Mouse (Mus musculus): ENCODE measurements around the gene Pet117. TPM values are rescaled to one million over a fixed set of nuclear protein-coding genes. Genes with fewer than 3 reads are reported as not detected.

Gene Pet117
- polyA plus RNA-seq, 1 experiment: 8.6 TPM

DNA sequence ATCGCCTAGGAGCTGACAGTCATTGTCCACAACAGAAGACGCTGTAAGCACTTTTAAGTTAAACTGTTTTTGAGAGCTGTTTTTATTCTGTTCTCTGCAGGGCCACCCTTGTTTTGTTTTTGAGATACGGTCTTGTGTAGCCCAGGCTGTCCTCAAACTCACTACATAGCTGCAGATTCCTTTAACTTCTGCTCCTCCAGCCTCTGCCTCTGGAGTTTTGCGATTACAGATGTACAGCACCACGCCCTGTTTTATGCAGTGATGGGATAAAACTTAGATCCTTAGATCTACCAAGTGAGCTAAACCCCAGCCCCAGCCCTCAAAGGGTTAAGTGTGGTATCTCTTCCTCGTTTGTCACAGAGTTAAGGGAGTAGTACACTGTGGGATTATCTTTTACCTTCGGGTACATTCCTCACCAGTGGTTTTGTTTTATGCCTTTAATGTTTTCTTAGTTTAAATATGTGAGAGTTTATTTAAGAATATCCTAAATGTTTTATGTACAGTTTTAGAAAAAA lies 13.9 kb downstream of the Pet117 start:
- no peaks in the 10 kb centered on the region for H3K27me3 ChIP-seq (ENCODE audit: control insufficient read depth, insufficient read depth, low read length, poor library complexity, severe bottlenecking)
- no peak overlapping the region for H3K27ac ChIP-seq (ENCODE audit: insufficient read depth, low read length)
- peaks cover 48% of the 10 kb centered on the region for H3K36me3 ChIP-seq (ENCODE audit: control insufficient read depth, insufficient read depth, low read length, poor library complexity, severe bottlenecking)
- H3K9me3 ChIP-seq (replicated peaks; ENCODE audit: control insufficient read depth, insufficient read depth, low read length, poor library complexity, severe bottlenecking): no peaks in the 10 kb centered on the region
- TF ChIP-seq POLR2A (IDR thresholded peaks at IDR 0.05; ENCODE audit: insufficient read depth, low read length): no peak
- TF ChIP-seq CTCF (IDR thresholded peaks at IDR 0.05; ENCODE audit: low read depth, low read length): no peak
- TF ChIP-seq EP300 (IDR thresholded peaks at IDR 0.05; ENCODE audit: insufficient read depth, low read depth, low read length): no peak
- no peak overlapping the region for H3K4me3 ChIP-seq (ENCODE audit: low read depth, low read length)
- H3K9ac ChIP-seq (ENCODE audit: low read depth, poor library complexity, severe bottlenecking): no peak overlapping the region
- H3K4me1 ChIP-seq (ENCODE audit: control insufficient read depth, insufficient read depth, low read length): no peaks in the 10 kb centered on the region

DNA sequence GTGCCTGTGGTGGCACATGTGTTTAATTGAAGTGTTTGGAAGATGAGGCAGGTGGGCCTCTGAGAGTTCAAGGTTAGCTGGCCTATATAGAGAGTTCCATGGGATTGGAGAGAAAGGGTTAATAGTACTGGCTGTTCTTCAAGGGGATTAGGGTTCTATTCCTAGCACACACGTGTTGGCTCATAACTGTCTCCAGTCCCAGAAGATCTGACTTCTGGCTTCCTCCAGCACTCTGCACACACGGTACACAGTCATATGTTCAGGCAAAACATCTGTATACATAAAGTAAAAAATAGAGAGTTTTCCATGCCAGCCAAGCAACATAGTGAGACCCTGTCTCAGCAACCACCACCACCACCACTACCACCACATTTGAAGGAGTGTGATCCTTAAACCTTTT lies 17.5 kb downstream of the Pet117 start:
- H3K9ac ChIP-seq (ENCODE audit: low read depth, poor library complexity, severe bottlenecking): no peak overlapping the region
- no peak overlapping the region for H3K27ac ChIP-seq (ENCODE audit: insufficient read depth, low read length)
- H3K27me3 ChIP-seq (ENCODE audit: control insufficient read depth, insufficient read depth, low read length, poor library complexity, severe bottlenecking): no peaks in the 10 kb centered on the region
- no peak overlapping the region for H3K4me3 ChIP-seq (ENCODE audit: low read depth, low read length)
- no peak for TF ChIP-seq POLR2A (IDR thresholded peaks at IDR 0.05; ENCODE audit: insufficient read depth, low read length)
- TF ChIP-seq CTCF (IDR thresholded peaks at IDR 0.05; ENCODE audit: low read depth, low read length): no peak
- TF ChIP-seq EP300 (IDR thresholded peaks at IDR 0.05; ENCODE audit: insufficient read depth, low read depth, low read length): no peak
- H3K36me3 ChIP-seq (ENCODE audit: control insufficient read depth, insufficient read depth, low read length, poor library complexity, severe bottlenecking): peaks cover 39% of the 10 kb centered on the region
- no peaks in the 10 kb centered on the region for H3K4me1 ChIP-seq (ENCODE audit: control insufficient read depth, insufficient read depth, low read length)
- H3K9me3 ChIP-seq (replicated peaks; ENCODE audit: control insufficient read depth, insufficient read depth, low read length, poor library complexity, severe bottlenecking): no peaks in the 10 kb centered on the region

DNA sequence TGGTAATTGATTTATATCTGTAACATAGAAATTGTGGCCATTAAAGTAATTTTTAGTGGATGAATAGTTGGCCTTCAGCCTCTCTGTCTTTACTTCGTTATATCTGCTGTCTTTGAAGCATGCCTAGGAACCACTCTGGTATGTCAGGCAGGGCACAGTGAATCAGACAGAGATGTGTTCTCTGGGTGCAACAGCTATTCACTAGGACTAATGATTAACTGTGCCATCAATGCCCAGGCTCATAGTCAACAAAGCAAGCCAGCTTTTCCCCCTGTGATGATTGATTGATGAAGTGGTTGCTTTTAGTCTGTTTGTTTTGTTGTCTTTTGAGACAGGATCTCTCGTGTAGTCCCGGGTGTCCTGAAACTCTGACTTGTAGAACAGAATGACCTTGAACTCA lies 19.6 kb downstream of the Pet117 start:
- Histone ChIP-seq H3K4me1 (ENCODE audit: control insufficient read depth, insufficient read depth, low read length) (no peaks in the 10 kb centered on the region), H3K9ac (ENCODE audit: low read depth, poor library complexity, severe bottlenecking) (no peak overlapping the region), H3K4me3 (ENCODE audit: low read depth, low read length) (no peak overlapping the region), H3K27me3 (ENCODE audit: control insufficient read depth, insufficient read depth, low read length, poor library complexity, severe bottlenecking) (no peaks in the 10 kb centered on the region), H3K27ac (ENCODE audit: insufficient read depth, low read length) (no peak overlapping the region), H3K9me3 (replicated peaks; ENCODE audit: control insufficient read depth, insufficient read depth, low read length, poor library complexity, severe bottlenecking) (no peaks in the 10 kb centered on the region), H3K36me3 (ENCODE audit: control insufficient read depth, insufficient read depth, low read length, poor library complexity, severe bottlenecking) (peaks cover 41% of the 10 kb centered on the region)
- TF ChIP-seq POLR2A (IDR thresholded peaks at IDR 0.05; ENCODE audit: insufficient read depth, low read length): no peak

DNA sequence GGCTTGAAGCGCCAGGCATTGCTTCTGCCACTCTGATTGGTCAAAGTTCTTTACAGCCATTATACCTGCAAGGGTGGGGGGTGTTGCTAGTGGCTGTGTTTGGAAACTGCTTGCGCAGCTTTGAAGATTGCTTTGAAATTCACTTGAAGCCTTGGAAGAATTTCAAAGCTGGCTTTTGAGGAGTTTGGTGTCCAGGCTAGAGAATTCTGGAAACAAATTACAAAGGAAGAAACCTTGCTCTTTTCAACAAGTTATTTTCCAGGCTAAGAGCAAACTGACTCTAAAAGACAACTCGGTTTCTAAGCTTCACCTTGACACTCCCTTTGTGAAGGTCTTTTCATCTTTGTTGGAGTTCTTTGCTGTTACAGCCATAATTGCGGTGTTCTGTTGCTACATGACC lies 30.7 kb downstream of the Pet117 start:
- TF ChIP-seq CTCF (IDR thresholded peaks at IDR 0.05; ENCODE audit: low read depth, low read length): no peak
- TF ChIP-seq POLR2A (IDR thresholded peaks at IDR 0.05; ENCODE audit: insufficient read depth, low read length): no peak
- no peak for TF ChIP-seq EP300 (IDR thresholded peaks at IDR 0.05; ENCODE audit: insufficient read depth, low read depth, low read length)
- no peaks in the 10 kb centered on the region for H3K9me3 ChIP-seq (replicated peaks; ENCODE audit: control insufficient read depth, insufficient read depth, low read length, poor library complexity, severe bottlenecking)
- H3K36me3 ChIP-seq (ENCODE audit: control insufficient read depth, insufficient read depth, low read length, poor library complexity, severe bottlenecking): peaks cover 39% of the 10 kb centered on the region
- peak overlapping the region; percentile 24 for H3K27ac ChIP-seq (ENCODE audit: insufficient read depth, low read length)
- H3K9ac ChIP-seq (ENCODE audit: low read depth, poor library complexity, severe bottlenecking): no peak overlapping the region
- no peak overlapping the region for H3K4me3 ChIP-seq (ENCODE audit: low read depth, low read length)
- H3K27me3 ChIP-seq (ENCODE audit: control insufficient read depth, insufficient read depth, low read length, poor library complexity, severe bottlenecking): no peaks in the 10 kb centered on the region
- H3K4me1 ChIP-seq (ENCODE audit: control insufficient read depth, insufficient read depth, low read length): peaks cover 1% of the 10 kb centered on the region

DNA sequence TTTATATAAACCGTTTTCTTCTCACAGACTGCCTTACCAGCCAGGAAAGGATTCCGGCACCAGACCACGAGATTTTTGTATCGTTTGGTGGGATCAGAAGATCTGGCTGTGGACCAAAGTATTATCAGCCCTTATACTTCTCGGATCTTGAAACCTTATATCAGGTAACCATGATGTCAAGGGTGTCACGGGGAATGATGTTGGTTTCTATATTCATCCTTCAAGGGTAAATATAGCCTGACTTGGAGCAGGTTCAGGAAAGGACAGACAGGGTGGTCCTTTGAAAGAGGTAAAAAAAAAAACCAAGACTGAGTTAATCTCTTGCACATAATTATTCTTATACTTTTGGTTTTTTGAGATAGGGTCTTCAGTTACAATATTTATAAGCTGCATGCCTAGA lies 31.9 kb downstream of the Pet117 start:
- TF ChIP-seq CTCF (IDR thresholded peaks at IDR 0.05; ENCODE audit: low read depth, low read length) (no peak), POLR2A (IDR thresholded peaks at IDR 0.05; ENCODE audit: insufficient read depth, low read length) (no peak), EP300 (IDR thresholded peaks at IDR 0.05; ENCODE audit: insufficient read depth, low read depth, low read length) (no peak)
- H3K9me3 ChIP-seq (replicated peaks; ENCODE audit: control insufficient read depth, insufficient read depth, low read length, poor library complexity, severe bottlenecking): no peaks in the 10 kb centered on the region
- no peak overlapping the region for H3K27ac ChIP-seq (ENCODE audit: insufficient read depth, low read length)
- peaks cover 1% of the 10 kb centered on the region for H3K4me1 ChIP-seq (ENCODE audit: control insufficient read depth, insufficient read depth, low read length)
- peaks cover 41% of the 10 kb centered on the region for H3K36me3 ChIP-seq (ENCODE audit: control insufficient read depth, insufficient read depth, low read length, poor library complexity, severe bottlenecking)
- no peak overlapping the region for H3K9ac ChIP-seq (ENCODE audit: low read depth, poor library complexity, severe bottlenecking)
- H3K4me3 ChIP-seq (ENCODE audit: low read depth, low read length): no peak overlapping the region
- H3K27me3 ChIP-seq (ENCODE audit: control insufficient read depth, insufficient read depth, low read length, poor library complexity, severe bottlenecking): no peaks in the 10 kb centered on the region

DNA sequence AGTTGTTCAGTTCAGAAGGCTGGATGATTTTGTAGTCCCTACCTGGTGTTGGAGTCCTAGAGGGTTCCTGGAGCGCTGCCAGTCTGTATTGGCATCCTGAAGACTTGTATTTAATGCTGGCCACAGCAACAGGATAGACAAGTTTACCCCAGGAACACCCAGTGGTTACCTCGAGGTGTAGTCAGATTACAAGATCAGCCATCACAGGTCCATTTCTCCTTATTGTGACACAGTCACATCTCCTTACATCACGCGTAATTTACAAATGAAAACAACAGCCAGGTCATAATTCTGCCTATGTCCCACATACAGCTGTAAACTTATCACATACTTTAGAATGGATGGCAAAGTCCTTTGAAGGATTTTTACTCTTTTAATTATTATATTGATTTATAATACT lies 40.2 kb downstream of the Pet117 start:
- H3K4me1 ChIP-seq (ENCODE audit: control insufficient read depth, insufficient read depth, low read length): no peaks in the 10 kb centered on the region
- H3K4me3 ChIP-seq (ENCODE audit: low read depth, low read length): no peak overlapping the region
- no peaks in the 10 kb centered on the region for H3K27me3 ChIP-seq (ENCODE audit: control insufficient read depth, insufficient read depth, low read length, poor library complexity, severe bottlenecking)
- H3K27ac ChIP-seq (ENCODE audit: insufficient read depth, low read length): no peak overlapping the region
- H3K36me3 ChIP-seq (ENCODE audit: control insufficient read depth, insufficient read depth, low read length, poor library complexity, severe bottlenecking): peaks cover 35% of the 10 kb centered on the region
- no peaks in the 10 kb centered on the region for H3K9me3 ChIP-seq (replicated peaks; ENCODE audit: control insufficient read depth, insufficient read depth, low read length, poor library complexity, severe bottlenecking)
- TF ChIP-seq EP300 (IDR thresholded peaks at IDR 0.05; ENCODE audit: insufficient read depth, low read depth, low read length) (no peak), POLR2A (IDR thresholded peaks at IDR 0.05; ENCODE audit: insufficient read depth, low read length) (no peak), CTCF (IDR thresholded peaks at IDR 0.05; ENCODE audit: low read depth, low read length) (no peak)
- H3K9ac ChIP-seq (ENCODE audit: low read depth, poor library complexity, severe bottlenecking): no peak overlapping the region
